Mouse (Mus musculus): Measurements from ENCODE around the gene Usp46.
A peak's percentile ranks its signal among the peaks of the same experiment; 100 is the strongest.
"Not testable (repeated sequence)": the region's sequence is repeated elsewhere in the genome, so short reads cannot be mapped to it uniquely, and the experiment has no call there.

Usp46 gene

DNA sequence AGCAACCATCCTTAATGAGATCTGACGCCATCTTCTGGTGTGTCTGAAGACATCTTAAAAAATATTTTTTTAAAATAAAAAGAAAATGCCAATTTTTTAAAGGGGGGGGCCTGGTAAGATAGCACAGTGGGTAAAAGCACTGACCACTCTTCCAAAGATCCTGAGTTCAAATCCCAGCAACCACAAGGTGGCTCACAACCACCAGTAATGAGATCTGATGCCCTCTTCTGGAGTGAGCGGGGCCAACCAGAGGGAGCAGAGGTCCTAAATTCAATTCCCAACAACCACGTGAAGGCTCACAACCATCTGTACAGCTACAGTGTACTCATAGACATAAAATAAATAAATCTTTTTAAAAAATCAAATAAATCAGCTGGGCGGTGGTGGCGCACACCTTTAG lies 2.3 kb upstream of the Usp46 start:
- not testable (repeated sequence) for DNase-seq (ENCODE audit: low spot score in 2 of 2)

GRCm38 (mm10) chr5:74068714-74069321 lies 587 bp upstream of the Usp46 start:
- peak in 1 of 2 experiments; percentile 74 for DNase-seq (ENCODE audit: low spot score in 2 of 2)

DNA sequence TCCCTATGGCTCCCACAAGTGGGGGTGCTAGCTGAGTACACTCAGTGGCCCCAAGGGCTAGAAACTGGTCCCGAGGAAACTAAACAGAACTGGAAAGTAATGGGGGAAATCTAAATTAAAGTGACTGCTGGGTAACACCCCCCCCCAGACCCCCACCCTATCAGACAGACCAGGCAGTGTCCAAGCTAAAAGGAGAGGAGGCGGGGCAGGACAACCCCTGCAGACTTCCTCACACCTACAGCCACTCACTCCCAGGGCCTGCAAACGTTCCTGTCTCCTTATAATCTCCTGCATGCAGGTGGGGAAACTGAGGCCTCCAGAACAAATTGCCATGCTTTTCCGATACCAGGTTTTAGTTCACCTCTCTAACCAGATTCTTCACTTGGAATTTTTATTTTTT lies 885 bp downstream of the Usp46 start:
- DNase-seq (ENCODE audit: low spot score in 2 of 2): no peak

- peak in 1 of 2 experiments; percentile 52 for DNase-seq (ENCODE audit: low spot score in 2 of 2)
Measured at GRCm38 (mm10) chr5:74066416-74067115, 1.7 kb downstream of the Usp46 start.

- peak; percentile 60 to 63 for DNase-seq (ENCODE audit: low spot score in 2 of 2)
Measured at GRCm38 (mm10) chr5:74065565-74066275, 2.5 kb downstream of the Usp46 start.

- peak; percentile 52 to 59 for DNase-seq (ENCODE audit: low spot score in 2 of 2)
Measured at GRCm38 (mm10) chr5:74064844-74065243, 3.4 kb downstream of the Usp46 start.

GRCm38 (mm10) chr5:74063226-74063747 lies 4.9 kb downstream of the Usp46 start:
- DNase-seq (ENCODE audit: low spot score in 2 of 2): no peak

DNA sequence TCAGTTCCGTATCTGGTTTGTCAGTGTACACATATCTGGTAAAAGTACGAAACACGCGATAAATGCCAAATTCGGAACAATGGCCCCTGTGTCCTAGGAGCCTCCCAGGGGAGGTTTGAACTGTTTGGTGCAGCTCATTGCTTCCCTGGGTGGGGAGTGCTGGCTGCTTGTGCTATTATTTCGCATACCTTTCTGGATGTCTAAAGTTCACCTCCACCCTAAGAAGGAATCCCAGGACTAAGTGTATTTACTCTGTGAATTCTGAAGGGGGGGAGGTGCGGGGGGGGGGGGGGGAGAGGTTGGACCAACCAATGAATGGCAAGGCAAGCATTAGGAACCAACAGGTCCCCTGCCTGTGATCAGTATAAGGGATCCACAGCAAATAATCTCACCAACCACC lies 6.0 kb downstream of the Usp46 start:
- no peak for DNase-seq (ENCODE audit: low spot score in 2 of 2)

GRCm38 (mm10) chr5:74061408-74062047 lies 6.7 kb downstream of the Usp46 start:
- DNase-seq (ENCODE audit: low spot score in 2 of 2): no peak

GRCm38 (mm10) chr5:74052171-74052909 lies 15.9 kb downstream of the Usp46 start:
- no peak for DNase-seq (ENCODE audit: low spot score in 2 of 2)

- DNase-seq (ENCODE audit: low spot score in 2 of 2): no peak
Measured at GRCm38 (mm10) chr5:74051394-74052170, 16.6 kb downstream of the Usp46 start.

- DNase-seq (ENCODE audit: low spot score in 2 of 2): peak; percentile 52 to 67
Measured at GRCm38 (mm10) chr5:74050903-74051302, 17.3 kb downstream of the Usp46 start.

- no peak for DNase-seq (ENCODE audit: low spot score in 2 of 2)
Measured at GRCm38 (mm10) chr5:74048846-74049495, 19.3 kb downstream of the Usp46 start.

GRCm38 (mm10) chr5:74044591-74044990 lies 23.6 kb downstream of the Usp46 start:
- no peak for DNase-seq (ENCODE audit: low spot score in 2 of 2)

GRCm38 (mm10) chr5:74042796-74043340 lies 25.4 kb downstream of the Usp46 start:
- DNase-seq (ENCODE audit: low spot score in 2 of 2): no peak

DNA sequence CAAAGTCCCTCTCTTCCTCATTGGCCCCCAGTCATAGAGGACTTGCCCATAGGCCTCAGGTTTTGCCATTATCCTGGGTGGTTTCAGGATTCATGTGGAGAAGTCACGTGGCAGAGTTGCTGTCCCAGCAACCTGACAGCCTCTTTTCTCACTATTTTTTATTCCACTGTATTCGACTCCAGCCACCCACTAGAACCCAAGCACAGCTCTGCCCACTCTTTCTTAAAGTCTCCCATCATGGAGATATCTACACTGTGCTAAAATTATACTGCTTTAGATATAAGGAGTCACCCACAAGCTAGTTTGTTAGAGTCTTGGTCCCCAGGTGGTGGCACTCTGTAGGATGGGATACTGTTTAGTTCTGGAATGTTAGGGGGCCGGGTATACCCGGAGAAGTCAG lies 27.7 kb downstream of the Usp46 start:
- no peak for DNase-seq (ENCODE audit: low spot score in 2 of 2)

- no peak for DNase-seq (ENCODE audit: low spot score in 2 of 2)
Measured at GRCm38 (mm10) chr5:74035454-74035853, 32.8 kb downstream of the Usp46 start.

- no peak for DNase-seq (ENCODE audit: low spot score in 2 of 2)
Measured at GRCm38 (mm10) chr5:74034177-74034576, 34.1 kb downstream of the Usp46 start.

DNA sequence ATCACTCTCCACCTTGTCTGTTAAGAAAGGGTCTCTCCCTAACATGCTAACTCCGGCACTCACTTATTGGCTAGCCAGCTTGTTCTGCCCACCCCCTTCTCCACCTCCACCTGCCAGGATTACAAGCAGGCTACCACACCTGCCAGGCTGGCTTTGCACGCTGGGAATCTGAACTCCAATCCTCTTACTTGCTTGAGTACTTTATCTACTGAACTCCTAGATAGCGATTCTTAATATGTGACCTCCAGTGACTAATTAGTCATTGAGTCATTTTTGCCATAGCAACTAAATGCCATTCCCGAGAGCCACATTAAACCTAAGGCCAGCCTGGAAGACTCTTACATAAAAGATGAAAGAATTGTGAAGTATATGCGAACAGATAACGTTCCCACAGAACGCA lies 38.4 kb downstream of the Usp46 start:
- no peak for DNase-seq (ENCODE audit: low spot score in 2 of 2)

Data from spleen, postnatal 10 days (tissue).